Mouse (Mus musculus): ENCODE measurements around the gene Col4a2.

GRCm38 (mm10) chr8:11335238-11335637 is 22.6 kb downstream of the Col4a2 start:
- TF ChIP-seq CTCF (conservative IDR thresholded peaks at IDR 0.05; ENCODE audit: low read length), result no peak
- TF ChIP-seq POU5F1 (IDR thresholded peaks at IDR 0.05; ENCODE audit: borderline replicate concordance, low read length), result no peak
- TF ChIP-seq NANOG (IDR thresholded peaks at IDR 0.05; ENCODE audit: borderline replicate concordance, low read length), result no peak
